Mouse (Mus musculus): ENCODE results near the gene Ubxn7.

GRCm38 (mm10) chr16:32427506-32427905, 95.4 kb downstream of the Ubxn7 start:
- TF ChIP-seq POLR2A (IDR thresholded peaks at IDR 0.05; ENCODE audit: borderline replicate concordance, extremely low read depth, low read depth, low read length) (no peak), CTCF (IDR thresholded peaks at IDR 0.05; ENCODE audit: insufficient read depth, low read length) (no peak)
